Mouse (Mus musculus) retina, embryonic 14.5 days (tissue): ENCODE measurements around the gene Gsdma3.
"Not testable (repeated sequence)": the region's sequence is repeated elsewhere in the genome, so short reads cannot be mapped to it uniquely, and the experiment has no call there.

Experiments used
- DNase-seq: peaks from one replicate; pipeline ENCODE4 v3.0.0-alpha.2; 2015; ENCODE audit warnings: low spot score

The Gsdma3 gene

DNA sequence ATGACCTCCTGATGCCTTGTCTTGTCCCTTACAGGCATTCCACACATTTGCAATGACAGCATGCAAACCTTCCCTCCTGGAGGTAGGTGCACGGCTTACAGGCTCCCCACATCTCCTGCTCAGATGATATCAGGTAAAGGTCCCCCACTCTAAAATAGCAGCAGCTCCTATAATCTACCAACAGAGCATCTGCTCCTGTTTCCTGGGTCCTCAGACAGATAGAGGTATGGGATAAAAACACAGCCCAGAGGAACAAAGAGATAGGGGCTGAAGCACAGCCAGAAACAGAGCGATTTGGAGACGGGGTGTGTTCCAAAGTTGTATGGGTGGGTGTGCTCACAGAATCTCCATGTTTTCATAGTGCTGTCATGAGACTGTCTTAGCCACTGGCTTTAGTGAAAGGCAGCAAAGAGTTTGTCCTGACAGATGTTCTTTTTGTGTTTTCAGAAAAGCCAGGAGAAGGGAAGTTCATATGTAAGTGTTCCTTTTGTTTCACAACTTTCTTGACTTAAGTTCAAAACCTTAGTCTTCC, 45.2 kb downstream of the Gsdma3 start:
- DNase-seq = no peak

DNA sequence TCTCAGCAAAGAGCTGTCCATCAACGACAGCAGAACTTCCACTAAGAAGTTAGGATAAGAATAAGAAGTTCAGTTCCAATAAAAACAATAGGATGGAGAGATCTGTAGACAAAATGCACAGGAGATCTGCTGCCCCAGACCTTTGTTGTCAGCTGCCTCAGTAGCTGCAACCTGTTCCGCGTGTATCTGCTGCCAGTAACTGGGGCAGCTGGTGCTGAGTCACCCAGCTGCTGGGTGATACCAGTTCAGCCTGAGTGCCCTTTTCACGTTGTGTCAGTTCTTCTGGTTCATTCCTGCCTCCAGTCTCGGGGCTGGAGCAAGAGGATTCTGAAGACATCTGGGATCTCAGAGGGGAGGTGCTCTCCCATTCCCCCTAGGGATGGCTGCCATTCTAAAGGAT, 45.7 kb downstream of the Gsdma3 start:
- DNase-seq = no peak

- no peak for DNase-seq
These were observed 46.3 kb downstream of the Gsdma3 start for GRCm38 (mm10) chr11:98672482-98672881.

DNA sequence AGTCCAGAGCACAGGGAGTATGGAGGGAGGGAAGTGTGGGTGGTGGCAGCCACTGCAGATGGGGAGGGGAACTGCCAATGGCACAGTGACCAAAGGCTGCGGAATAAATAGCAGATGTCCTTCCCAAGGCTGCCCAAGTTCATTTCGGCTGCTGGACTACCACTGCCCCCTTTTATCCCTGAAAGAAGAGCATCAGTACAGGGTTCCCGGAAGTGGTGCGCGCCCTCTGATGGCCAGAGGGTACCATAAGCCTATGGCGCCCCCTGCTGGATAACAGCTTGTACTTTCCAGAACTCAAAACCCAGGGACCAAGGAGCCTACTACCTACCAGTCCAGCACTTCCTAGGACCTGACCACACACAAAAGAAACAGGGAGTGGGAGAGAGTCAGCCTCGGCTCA, 47.0 kb downstream of the Gsdma3 start:
- peak; percentile 79 for DNase-seq

- DNase-seq = no peak
These were observed 49.7 kb downstream of the Gsdma3 start for GRCm38 (mm10) chr11:98675829-98676363.

DNA sequence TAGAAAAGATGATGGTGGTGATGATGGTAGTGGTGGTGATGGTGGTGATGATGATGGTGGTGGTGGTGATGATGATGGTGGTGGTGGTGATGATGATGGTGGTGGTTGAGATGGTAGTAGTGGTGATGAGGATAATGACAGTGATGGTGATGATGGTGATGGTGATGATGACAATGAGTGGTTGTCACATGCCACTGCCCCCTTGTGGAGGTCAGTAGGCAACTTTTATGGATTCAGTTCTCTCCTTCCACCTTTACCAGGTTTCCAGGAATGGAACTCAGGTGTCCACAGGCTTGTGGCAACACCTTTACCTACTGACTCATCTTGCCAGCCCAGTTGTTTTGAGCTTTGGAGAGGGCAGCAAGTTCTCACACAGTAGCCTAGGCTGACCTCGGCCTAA, 53.9 kb downstream of the Gsdma3 start:
- DNase-seq = no peak

- DNase-seq = not testable (repeated sequence)
These were observed 54.4 kb downstream of the Gsdma3 start for GRCm38 (mm10) chr11:98680595-98680994.

DNA sequence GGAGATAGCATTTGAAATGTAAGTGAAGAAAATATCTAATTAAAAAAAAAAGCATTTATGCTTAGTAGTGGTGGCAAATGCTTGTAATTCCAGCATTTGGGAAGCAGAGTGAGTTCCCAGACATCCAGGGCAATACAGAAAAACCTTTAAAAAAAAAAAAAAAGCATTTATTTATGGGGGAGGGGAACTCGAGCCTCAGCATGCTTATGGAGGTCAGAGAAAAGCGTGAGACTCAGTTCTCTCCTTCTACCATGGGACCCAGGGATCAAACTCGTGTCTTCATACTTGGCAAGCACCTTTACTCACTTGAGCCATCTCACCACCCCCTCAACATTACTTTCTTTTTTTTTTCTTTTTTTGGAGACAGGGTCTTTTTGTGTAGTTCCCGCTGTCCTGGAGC, 55.0 kb downstream of the Gsdma3 start:
- no peak for DNase-seq

GRCm38 (mm10) chr11:98681786-98682745, 55.9 kb downstream of the Gsdma3 start, which contains the start of gene Psmd3:
Gene Psmd3, plus strand, starts transcription at chr11:98682554.
- peak; percentile 99 for DNase-seq

GRCm38 (mm10) chr11:98682811-98683210, 56.7 kb downstream of the Gsdma3 start:
- DNase-seq = no peak

GRCm38 (mm10) chr11:98685642-98686041, 59.5 kb downstream of the Gsdma3 start:
- no peak for DNase-seq

DNA sequence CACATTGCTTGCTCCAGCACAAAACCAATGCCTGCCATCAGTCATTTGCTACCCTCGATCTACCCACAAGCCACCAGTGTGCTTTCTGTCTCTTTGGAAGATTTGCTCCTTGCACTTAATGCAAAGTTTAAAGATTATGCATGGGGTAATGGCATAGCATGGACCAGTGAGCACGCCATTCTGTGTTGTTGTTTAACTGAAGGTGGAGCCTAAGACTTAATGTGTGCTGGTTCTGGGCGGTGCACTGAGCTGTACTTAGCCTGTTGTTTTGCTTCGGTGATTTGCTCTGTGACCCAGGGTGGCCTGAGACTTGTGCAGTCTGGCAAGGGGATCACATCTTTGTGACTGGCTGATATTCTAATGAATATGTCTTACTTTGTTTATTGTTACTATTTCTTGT, 60.8 kb downstream of the Gsdma3 start:
- no peak for DNase-seq
